25 mouse cellular contexts compared by ENCODE assay signal in the genomic region with DNA sequence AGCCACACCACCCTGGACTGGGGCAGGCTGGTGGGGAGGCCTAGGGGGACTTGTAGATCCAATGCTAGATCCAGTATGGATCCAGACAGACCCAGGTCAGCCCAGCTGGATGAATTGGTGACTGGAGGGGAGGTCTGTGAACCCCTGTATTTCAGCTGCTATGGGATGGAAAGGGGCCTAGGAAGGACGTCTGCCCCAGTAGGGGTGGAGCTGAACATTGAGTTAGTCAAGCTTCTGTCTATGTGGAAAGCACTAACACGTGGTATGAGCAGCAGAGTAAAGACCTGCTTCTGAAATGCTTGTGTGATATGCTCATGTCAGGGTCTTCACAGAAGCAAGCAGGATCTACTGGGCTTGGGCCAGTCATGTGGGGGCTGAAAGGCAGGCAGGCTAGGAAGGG. TPM values are rescaled to one million over a fixed set of nuclear protein-coding genes. Genes with fewer than 3 reads are reported as not detected.
DNase-seq lines count a peak whose midpoint lies in the region; ATAC-seq lines count a peak whose summit lies in the region.
"Had no signal": no experiment of that assay in that cellular context is flagged by ENCODE, and none has a peak within 500 bp of the region (broad histone marks: within the 10 kb centered on the region; RNA-seq: fewer than 3 reads in every experiment).

No protein-coding gene starts in this region.

- no peaks in the 10 kb centered on the region for H3K36me3 ChIP-seq in lung, embryonic 15.5 days
- H3K36me3 ChIP-seq in stomach, embryonic 14.5 days (ENCODE audit: control insufficient read depth, insufficient read depth, low read length): no peaks in the 10 kb centered on the region
- H3K36me3 ChIP-seq: heart, embryonic 12.5 days; hindbrain, embryonic 13.5 days; kidney, embryonic 15.5 days; limb, embryonic 12.5 days; liver, embryonic 15.5 days had no signal

- no peak overlapping the region for H3K9ac ChIP-seq in lung, embryonic 15.5 days
- no peak overlapping the region for H3K9ac ChIP-seq in stomach, embryonic 14.5 days (replicated peaks; ENCODE audit: low read depth, low read length)
- H3K9ac ChIP-seq: forebrain, embryonic 13.5 days; heart, embryonic 12.5 days; hindbrain, embryonic 13.5 days; kidney, embryonic 15.5 days; limb, embryonic 12.5 days; liver, embryonic 15.5 days had no signal

- 30% methylated on average over 2 of the region's 2 CpGs for WGBS in lung, embryonic 15.5 days
- WGBS in stomach, embryonic 14.5 days: 54% methylated on average over 2 of the region's 2 CpGs

- no peaks in the 10 kb centered on the region for H3K9me3 ChIP-seq in lung, embryonic 15.5 days
- no peaks in the 10 kb centered on the region for H3K9me3 ChIP-seq in stomach, embryonic 14.5 days (ENCODE audit: control insufficient read depth, low read depth, low read length)
- H3K9me3 ChIP-seq: forebrain, embryonic 13.5 days; heart, embryonic 12.5 days; hindbrain, embryonic 13.5 days; kidney, embryonic 15.5 days; limb, embryonic 12.5 days; liver, embryonic 15.5 days had no signal

- peak; percentile 8 for ATAC-seq in lung, embryonic 15.5 days (ENCODE audit: borderline replicate concordance, extremely low read depth, low FRiP score, low TSS enrichment)
- ATAC-seq in stomach, embryonic 14.5 days (ENCODE audit: insufficient number of reproducible peaks, insufficient read depth, low FRiP score, low read depth): 0 out of 2 replicates have a peak, but pooled peaks have one; percentile 6
- ATAC-seq: activated CD4-positive, CD25-positive, alpha-beta regulatory T cell, adult 4 months; forebrain, embryonic 13.5 days had no signal

- H3K27ac ChIP-seq in lung, embryonic 15.5 days: peak overlapping the region; percentile 42
- H3K27ac ChIP-seq in brown adipose tissue, adult 24 weeks (replicated peaks; ENCODE audit: low read depth, low read length): peak overlapping the region; percentile 73
- no peak overlapping the region for H3K27ac ChIP-seq in stomach, embryonic 14.5 days (ENCODE audit: low read length)
- H3K27ac ChIP-seq: forebrain, embryonic 13.5 days; hindbrain, embryonic 13.5 days; left cerebral cortex, adult 2 months; limb, embryonic 12.5 days; liver, embryonic 15.5 days had no signal

- H3K27me3 ChIP-seq in lung, embryonic 15.5 days: no peaks in the 10 kb centered on the region
- no peaks in the 10 kb centered on the region for H3K27me3 ChIP-seq in stomach, embryonic 14.5 days (ENCODE audit: control insufficient read depth, insufficient read depth, low read length)
- H3K27me3 ChIP-seq: forebrain, embryonic 13.5 days; hindbrain, embryonic 13.5 days; kidney, embryonic 15.5 days; limb, embryonic 12.5 days had no signal

- peaks cover 41% of the 10 kb centered on the region for H3K4me1 ChIP-seq in lung, embryonic 15.5 days
- H3K4me1 ChIP-seq in brown adipose tissue, adult 24 weeks (ENCODE audit: control insufficient read depth, insufficient read depth, insufficient read length, low read length): peaks cover 20% of the 10 kb centered on the region
- peaks cover 24% of the 10 kb centered on the region for H3K4me1 ChIP-seq in stomach, embryonic 14.5 days (ENCODE audit: control insufficient read depth, insufficient read depth, low read length)
- H3K4me1 ChIP-seq: forebrain, embryonic 13.5 days; hindbrain, embryonic 13.5 days; limb, embryonic 12.5 days; liver, embryonic 15.5 days had no signal

- no peak overlapping the region for H3K4me3 ChIP-seq in lung, embryonic 15.5 days
- H3K4me3 ChIP-seq in brown adipose tissue, adult 24 weeks (ENCODE audit: insufficient read depth, low read depth, low read length): no peak overlapping the region
- H3K4me3 ChIP-seq in stomach, embryonic 14.5 days (ENCODE audit: low read depth, low read length): no peak overlapping the region
- H3K4me3 ChIP-seq: forebrain, embryonic 13.5 days; heart, embryonic 12.5 days; hindbrain, embryonic 13.5 days; kidney, embryonic 15.5 days; left cerebral cortex, adult 2 months; limb, embryonic 12.5 days; liver, embryonic 15.5 days had no signal

- peak; percentile 30 for DNase-seq in gastrocnemius, adult 18-20 months (ENCODE audit: low spot score)
- no peak for DNase-seq in gastrocnemius, postnatal 10 days
- DNase-seq in lung, postnatal 14 days: no peak
- no peak for DNase-seq in frontal cortex, postnatal 25 days (ENCODE audit: low spot score in 2 of 2)
- DNase-seq in ovary, postnatal 36 days (ENCODE audit: low spot score): no peak
- DNase-seq: cerebellum, adult 2 months; cerebellum, postnatal 14 days; kidney, adult 18-20 months; midbrain, embryonic 14.5 days; retina, postnatal 1 day; right cerebral cortex, postnatal 14 days; thymus, postnatal 14 days had no signal

- no peak overlapping the region for H3K4me2 ChIP-seq in lung, embryonic 15.5 days
- H3K4me2 ChIP-seq in stomach, embryonic 14.5 days (replicated peaks; ENCODE audit: low read depth, low read length): no peak overlapping the region
- H3K4me2 ChIP-seq: forebrain, embryonic 13.5 days; heart, embryonic 12.5 days; hindbrain, embryonic 13.5 days; kidney, embryonic 15.5 days; limb, embryonic 12.5 days; liver, embryonic 15.5 days had no signal

RNA-seq across cellular contexts. Expression of a gene that starts 31.4 kb away (rescaled TPM):
- total RNA-seq in gastrocnemius, adult 18-20 months (2021): 10 to 100 TPM; 28.4 to 34.8 TPM
- 10 to 100 TPM; 48.0 to 61.7 TPM for total RNA-seq in gastrocnemius, postnatal 10 days (2021)
- polyA plus RNA-seq in lung, embryonic 15.5 days (2015; fragmentation: Nextera tagmentation; extraction: Ambion mirVana): 26.0 and 29.2 TPM in 2 replicates
- 60.4 and 62.3 TPM in 2 replicates for polyA plus RNA-seq in brown adipose tissue, adult 24 weeks (2012; ENCODE audit: insufficient read depth, insufficient read length, missing spikeins)
- polyA plus RNA-seq in stomach, embryonic 14.5 days (2014; fragmentation: Nextera tagmentation; extraction: Ambion mirVana): 52.2 and 54.7 TPM in 2 replicates
- total RNA-seq: CH12.LX; monocyte, adult 5-6 weeks had no signal
- polyA plus RNA-seq: activated CD4-positive, CD25-positive, alpha-beta regulatory T cell, adult 4 months had no signal
